Mouse (Mus musculus) midbrain, embryonic 14.5 days (tissue): Measurements from ENCODE around the gene Ccm2. TPM values are rescaled to one million over a fixed set of nuclear protein-coding genes. Genes with fewer than 3 reads are reported as not detected.
A peak's percentile ranks its signal among the peaks of the same experiment; 100 is the strongest.

Experiments
- ATAC-seq: fragments of 200-750 bp; cut with Nextera tagmentation; 2 replicates; pipeline ENCODE4 v1.8.0; 2017; ENCODE audit warnings: moderate number of reproducible peaks, moderate library complexity; ENCODE audit not compliant: low FRiP score, low TSS enrichment
- DNase-seq: peaks from one replicate; pipeline ENCODE4 v3.0.0-alpha.2; 2015
- H3K27ac ChIP-seq: fragments of 300-500 bp; sonication (generic); replicated peaks from 2 replicates; pipeline ENCODE4 v1.5.1; 2014; ENCODE audit warnings: mild to moderate bottlenecking, low read depth, low read length, moderate library complexity
- H3K27me3 ChIP-seq: fragments of 300-500 bp; sonication (generic); 2 replicates; pipeline ENCODE4 v1.6.1; 2014; ENCODE audit warnings: low read length, control low read depth, mixed read lengths; ENCODE audit not compliant: control insufficient read depth, insufficient read depth
- H3K36me3 ChIP-seq: fragments of 300-500 bp; sonication (generic); 2 replicates; pipeline ENCODE4 v1.6.1; 2014; ENCODE audit warnings: low read length, control low read depth; ENCODE audit not compliant: control insufficient read depth, insufficient read depth
- H3K4me1 ChIP-seq: fragments of 300-500 bp; sonication (generic); 2 replicates; pipeline ENCODE4 v1.6.1; 2014; ENCODE audit warnings: mild to moderate bottlenecking, antibody characterized with exemption, low read length, control low read depth; ENCODE audit not compliant: control insufficient read depth, insufficient read depth
- H3K4me2 ChIP-seq: fragments of 300-500 bp; sonication (generic); 2 replicates; pipeline ENCODE4 v1.6.1; 2014; ENCODE audit warnings: mild to moderate bottlenecking, low read length, moderate library complexity
- H3K4me3 ChIP-seq: fragments of 300-500 bp; sonication (generic); replicated peaks from 2 replicates; pipeline ENCODE4 v1.5.1; 2014; ENCODE audit warnings: low read depth, low read length
- H3K9ac ChIP-seq: fragments of 300-500 bp; sonication (generic); replicated peaks from 2 replicates; pipeline ENCODE4 v1.6.1; 2014; ENCODE audit warnings: mild to moderate bottlenecking, low read length, moderate library complexity
- H3K9me3 ChIP-seq: fragments of 300-500 bp; sonication (generic); 2 replicates; pipeline ENCODE4 v1.6.1; 2016; ENCODE audit warnings: low read length, control low read depth, mixed read lengths; ENCODE audit not compliant: control insufficient read depth
- WGBS: fragments of 180-500 bp; shearing (Covaris S2); extraction: QIAGEN DNeasy Blood & Tissue Kit; methylation state at CpG from one replicate; pipeline ENCODE4 v1.1.7; 2014; 5-methylcytosine and 5-hydroxymethylcytosine counted together
- polyA plus RNA-seq: library from polyadenylated mRNA; unstranded; fragments of >200 nt; fragmentation: Nextera tagmentation; extraction: Ambion mirVana; gene quantifications from 2 replicates; pipeline ENCODE4 v1.2.1, GENCODE M21; 2014

Ccm2 gene
- polyA plus RNA-seq: 73.8 and 84.3 TPM in 2 replicates

DNA sequence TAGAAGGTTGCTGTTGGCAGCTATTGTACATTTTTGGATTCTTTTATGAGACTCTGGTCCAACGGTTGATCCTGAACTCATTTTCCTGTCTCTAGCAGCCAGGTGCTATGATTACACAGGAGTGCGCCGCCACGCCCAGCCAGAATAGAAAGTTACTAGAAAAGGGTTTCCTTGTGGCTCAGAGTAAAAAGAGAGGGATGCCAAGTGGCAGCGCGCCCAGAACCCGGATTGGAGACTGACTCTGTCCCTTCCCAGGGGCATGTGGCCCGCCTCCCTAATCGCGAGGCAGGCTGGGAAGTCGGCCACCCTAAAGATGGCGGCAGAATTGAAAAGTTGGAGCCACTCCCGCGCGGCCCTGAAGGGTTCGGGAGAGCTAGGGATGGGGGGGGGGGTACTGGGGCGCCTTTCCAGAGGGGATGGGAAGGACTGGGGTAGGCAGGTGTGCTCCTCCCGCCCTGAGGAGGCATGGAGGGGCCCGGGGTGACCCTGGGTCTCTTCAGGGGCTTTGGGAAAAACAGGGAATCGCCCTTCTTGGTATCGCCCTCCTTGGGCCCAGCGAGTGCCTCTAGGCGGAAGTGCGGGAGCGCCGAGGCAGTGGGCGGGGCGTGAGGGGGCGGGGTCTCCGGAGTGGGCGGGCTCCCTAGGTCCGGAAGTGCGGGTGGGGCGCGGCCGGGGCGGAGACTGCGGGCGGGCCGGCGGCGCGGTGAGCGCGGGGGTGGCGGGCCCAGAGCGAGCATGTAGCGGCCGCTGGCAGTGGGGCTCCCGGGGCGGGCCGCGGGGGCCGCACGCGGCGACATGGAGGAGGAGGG lies at the start of gene Ccm2:
Gene Ccm2, plus strand, starts transcription at position 683 of the 809 bp plus-strand sequence.
- DNase-seq (peak; percentile 95), ATAC-seq (peak; percentile 96)
- H3K36me3 ChIP-seq: no peaks in the 10 kb centered on the region
- peak within 1 kb of the TSS; percentile 93 for H3K27ac ChIP-seq
- no peaks in the 10 kb centered on the region for H3K9me3 ChIP-seq
- H3K4me3 ChIP-seq: peak within 1 kb of the TSS; percentile 82
- peak within 1 kb of the TSS; percentile 80 for H3K9ac ChIP-seq
- peaks cover 7% of the 10 kb centered on the region for H3K4me1 ChIP-seq
- no peaks in the 10 kb centered on the region for H3K27me3 ChIP-seq
- under 1% methylated on average over 48 of the region's 57 CpGs for WGBS
- peak within 1 kb of the TSS; percentile 71 for H3K4me2 ChIP-seq

DNA sequence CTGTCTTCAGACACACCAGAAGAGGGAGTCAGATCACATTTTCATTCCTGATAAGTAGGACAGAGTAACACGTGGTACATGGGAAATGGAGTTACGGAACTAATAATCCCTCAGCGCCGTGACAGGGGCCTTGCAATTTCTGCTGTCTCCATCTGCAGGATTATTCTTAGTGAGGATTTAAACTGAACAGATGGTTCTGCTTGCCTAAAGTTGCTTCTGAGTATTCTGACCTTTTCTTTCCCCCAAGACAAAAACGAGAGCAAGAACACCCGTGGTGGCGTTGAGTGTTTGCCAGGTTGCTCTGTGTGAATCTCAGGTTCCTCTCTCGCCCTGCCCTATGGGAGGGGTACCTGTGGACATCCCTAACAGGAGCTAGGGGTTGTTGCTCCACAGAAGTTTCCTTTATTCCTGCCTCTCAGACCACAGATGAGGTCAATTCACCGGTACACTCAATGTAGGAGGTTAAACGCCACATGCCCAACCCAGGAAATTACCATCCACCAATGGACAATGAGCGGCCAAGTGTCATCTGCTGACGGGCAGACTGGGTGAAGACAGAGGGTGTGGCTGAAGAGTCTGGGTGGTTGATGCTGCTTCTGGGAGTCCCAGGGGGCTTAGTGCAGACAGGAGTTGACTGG lies 49.3 kb upstream of the Ccm2 start:
- no peak overlapping the region for H3K27ac ChIP-seq
- no peak for DNase-seq
- WGBS: 80% methylated on average over 12 of the region's 12 CpGs
- H3K4me2 ChIP-seq: no peak overlapping the region
- H3K4me1 ChIP-seq: no peaks in the 10 kb centered on the region
- H3K9ac ChIP-seq: no peak overlapping the region
- ATAC-seq: no peak
- no peaks in the 10 kb centered on the region for H3K9me3 ChIP-seq
- no peak overlapping the region for H3K4me3 ChIP-seq
- H3K36me3 ChIP-seq: no peaks in the 10 kb centered on the region
- H3K27me3 ChIP-seq: no peaks in the 10 kb centered on the region

DNA sequence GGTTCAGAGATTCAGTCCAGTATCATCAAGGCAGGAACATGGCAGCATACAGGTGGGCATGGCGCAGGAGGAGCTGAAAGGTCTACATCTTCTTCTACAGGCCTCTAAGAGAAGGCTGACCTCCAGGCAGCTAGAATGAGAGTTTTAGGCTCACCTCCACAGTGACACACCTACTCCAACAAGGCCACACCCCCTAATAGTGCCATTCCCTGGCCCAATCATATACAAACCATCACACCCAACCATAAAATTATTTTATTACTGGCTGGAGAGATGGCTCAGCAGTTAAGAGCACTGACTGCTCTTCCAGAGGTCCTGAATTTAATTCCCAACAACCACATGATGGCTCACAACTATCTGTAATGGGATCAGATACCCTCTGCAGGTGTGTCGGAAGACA lies 44.2 kb upstream of the Ccm2 start:
- H3K27me3 ChIP-seq: no peaks in the 10 kb centered on the region
- WGBS: 97% methylated on average over 2 of the region's 2 CpGs
- H3K27ac ChIP-seq: no peak overlapping the region
- H3K4me3 ChIP-seq: no peak overlapping the region
- DNase-seq: no peak
- no peaks in the 10 kb centered on the region for H3K9me3 ChIP-seq
- no peaks in the 10 kb centered on the region for H3K4me1 ChIP-seq
- ATAC-seq: no peak
- no peak overlapping the region for H3K4me2 ChIP-seq
- H3K36me3 ChIP-seq: no peaks in the 10 kb centered on the region
- H3K9ac ChIP-seq: no peak overlapping the region

DNA sequence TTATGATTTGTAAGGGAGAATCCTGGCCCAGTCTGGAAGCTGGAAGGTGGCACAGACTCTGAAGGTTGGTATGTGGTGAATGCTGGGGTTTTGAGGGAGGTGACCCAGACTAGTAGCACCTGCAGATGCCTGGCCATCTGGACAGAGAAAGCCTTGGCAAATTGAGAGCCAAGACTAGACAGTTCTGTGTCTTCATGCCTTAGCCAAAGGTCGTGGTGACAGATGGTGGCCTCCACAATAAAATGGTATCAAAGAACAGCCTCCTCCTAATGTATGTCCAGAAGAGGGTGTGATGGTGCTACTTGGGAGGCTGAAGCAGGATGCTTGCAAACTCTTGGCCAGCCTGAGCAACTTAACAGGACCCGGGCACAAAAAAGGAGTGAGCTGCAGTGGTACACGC lies 42.5 kb upstream of the Ccm2 start:
- H3K4me1 ChIP-seq: no peaks in the 10 kb centered on the region
- WGBS: 78% methylated on average over 3 of the region's 3 CpGs
- H3K36me3 ChIP-seq: no peaks in the 10 kb centered on the region
- no peak overlapping the region for H3K9ac ChIP-seq
- H3K9me3 ChIP-seq: no peaks in the 10 kb centered on the region
- no peak overlapping the region for H3K4me2 ChIP-seq
- no peak for DNase-seq
- no peak for ATAC-seq
- H3K27me3 ChIP-seq: no peaks in the 10 kb centered on the region
- H3K4me3 ChIP-seq: no peak overlapping the region
- H3K27ac ChIP-seq: no peak overlapping the region

DNA sequence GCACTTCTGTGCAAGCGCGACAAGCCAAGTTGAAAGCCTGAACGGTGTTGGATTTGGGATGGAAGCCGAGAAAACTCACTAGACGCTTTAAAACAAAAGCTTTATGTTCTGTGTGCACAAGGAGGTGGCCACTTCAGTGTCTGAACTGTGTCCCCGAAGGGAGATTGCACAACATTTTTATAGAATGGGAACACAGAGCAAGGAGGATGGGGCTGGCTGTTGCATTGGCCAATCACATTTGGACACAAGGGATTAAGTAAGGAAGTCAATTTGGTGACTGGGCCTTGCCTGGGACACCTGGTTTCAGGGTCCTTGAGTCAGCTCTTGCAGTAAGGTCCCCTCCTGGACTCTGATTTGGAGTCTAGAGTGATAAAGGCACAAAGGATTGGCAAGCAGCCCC lies 42.0 kb upstream of the Ccm2 start:
- Histone ChIP-seq H3K27ac (no peak overlapping the region), H3K27me3 (no peaks in the 10 kb centered on the region), H3K4me2 (no peak overlapping the region), H3K36me3 (no peaks in the 10 kb centered on the region), H3K4me3 (no peak overlapping the region), H3K4me1 (no peaks in the 10 kb centered on the region), H3K9me3 (no peaks in the 10 kb centered on the region), H3K9ac (no peak overlapping the region)
- 79% methylated on average over 6 of the region's 6 CpGs for WGBS
- ATAC-seq (no peak), DNase-seq (no peak)

DNA sequence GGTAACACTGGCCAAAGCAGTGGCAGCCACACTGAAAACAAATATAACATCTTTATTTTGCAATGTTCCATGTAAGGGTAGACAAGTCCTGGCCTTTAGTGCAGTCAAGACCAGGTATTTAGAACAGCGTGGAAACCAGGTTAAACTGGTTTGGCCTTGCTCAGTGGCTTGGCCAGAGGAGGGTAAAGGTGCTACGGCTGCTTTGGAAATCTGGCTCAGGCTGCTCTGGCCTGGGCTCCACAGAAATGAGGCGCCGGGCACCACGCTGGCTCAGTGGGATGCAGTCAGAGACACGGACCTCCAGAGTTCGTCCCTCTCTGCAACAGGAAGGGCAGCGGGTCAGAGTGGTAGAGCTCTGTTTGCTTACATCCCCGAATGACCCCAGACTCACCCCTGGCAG lies 40.2 kb upstream of the Ccm2 start:
- no peak overlapping the region for H3K4me2 ChIP-seq
- H3K27me3 ChIP-seq: no peaks in the 10 kb centered on the region
- no peak for ATAC-seq
- DNase-seq: no peak
- no peak overlapping the region for H3K27ac ChIP-seq
- no peaks in the 10 kb centered on the region for H3K9me3 ChIP-seq
- 88% methylated on average over 9 of the region's 9 CpGs for whole genome bisulfite sequencing
- no peak overlapping the region for H3K9ac ChIP-seq
- no peaks in the 10 kb centered on the region for H3K4me1 ChIP-seq
- H3K36me3 ChIP-seq: no peaks in the 10 kb centered on the region
- H3K4me3 ChIP-seq: no peak overlapping the region

DNA sequence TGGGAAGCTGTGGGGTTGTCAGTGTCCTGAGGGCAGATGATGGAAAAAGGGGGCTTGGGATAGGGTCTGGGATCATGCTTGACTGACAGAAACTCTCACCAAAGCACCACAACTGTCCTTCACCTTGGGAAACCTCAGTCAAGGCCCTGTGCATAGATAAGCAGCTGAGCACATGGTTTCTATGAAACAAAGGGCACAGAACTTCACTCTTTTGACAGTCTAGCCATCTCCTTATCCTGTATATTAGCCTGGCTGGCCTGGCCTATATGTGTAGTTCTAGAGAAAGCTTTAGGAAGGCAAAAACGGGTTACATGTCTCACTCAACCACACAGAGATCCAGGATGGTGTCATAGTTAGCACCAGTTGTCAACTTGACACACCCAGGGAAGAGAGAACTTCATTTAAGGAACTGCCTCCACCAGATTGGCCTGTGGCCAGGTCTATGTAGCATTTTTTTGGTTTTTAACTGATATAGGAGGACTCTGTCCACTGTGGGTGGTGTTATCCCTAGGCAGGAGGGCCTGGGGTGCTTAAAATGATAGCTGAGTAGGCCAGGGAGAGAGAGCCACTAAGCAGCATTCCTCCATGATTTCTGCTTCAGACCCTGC lies 38.3 kb upstream of the Ccm2 start:
- Histone ChIP-seq H3K9me3 (no peaks in the 10 kb centered on the region), H3K36me3 (no peaks in the 10 kb centered on the region), H3K27ac (no peak overlapping the region), H3K4me3 (no peak overlapping the region), H3K9ac (no peak overlapping the region), H3K4me1 (no peaks in the 10 kb centered on the region), H3K4me2 (no peak overlapping the region), H3K27me3 (no peaks in the 10 kb centered on the region)
- DNase-seq (no peak), ATAC-seq (no peak)
- WGBS: 49% methylated on average over 1 of the region's 1 CpGs

DNA sequence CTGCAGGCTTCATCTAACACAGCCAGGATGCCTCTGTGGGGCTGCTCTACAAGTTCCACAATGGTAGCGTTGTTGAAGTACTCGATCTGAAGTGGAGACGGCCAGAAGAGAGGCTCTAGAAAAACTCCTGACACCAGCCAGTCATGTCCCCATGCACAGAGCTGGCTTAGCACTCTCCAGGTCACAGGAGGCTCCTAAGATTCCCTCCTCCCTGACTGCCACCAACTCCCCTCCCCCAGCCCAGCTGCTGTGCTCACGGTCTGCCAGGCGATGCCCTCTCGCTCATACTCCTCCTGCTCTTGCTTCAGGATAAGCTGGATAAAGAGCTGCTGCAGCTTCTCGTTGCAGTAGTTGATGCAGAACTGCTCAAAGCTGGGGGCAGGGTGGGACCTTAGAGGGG lies 31.9 kb upstream of the Ccm2 start:
- ATAC-seq (no peak; the same call in 1 of the 2 replicates), DNase-seq (no peak)
- no peaks in the 10 kb centered on the region for H3K9me3 ChIP-seq
- no peak overlapping the region for H3K4me2 ChIP-seq
- H3K27ac ChIP-seq: no peak overlapping the region
- H3K36me3 ChIP-seq: no peaks in the 10 kb centered on the region
- H3K4me1 ChIP-seq: no peaks in the 10 kb centered on the region
- no peak overlapping the region for H3K4me3 ChIP-seq
- no peak overlapping the region for H3K9ac ChIP-seq
- H3K27me3 ChIP-seq: no peaks in the 10 kb centered on the region
- WGBS: 37% methylated on average over 7 of the region's 7 CpGs
